Mouse (Mus musculus) lung, adult 2 months (tissue): ENCODE data around the gene F2rl1. TPM values are rescaled to one million over a fixed set of nuclear protein-coding genes. Genes with fewer than 3 reads are reported as not detected.
A peak's percentile ranks its signal among the peaks of the same experiment; 100 is the strongest.
"Not testable (repeated sequence)": the region's sequence is repeated elsewhere in the genome, so short reads cannot be mapped to it uniquely, and the experiment has no call there.

Source experiments
- DNase-seq: peaks from one replicate; pipeline ENCODE4 v3.0.0; 2022
- H3K4me1 ChIP-seq: fragments of 200-500 bp; 2 replicates; pipeline ENCODE4 v1.6.1; 2011; ENCODE audit warnings: low read length; ENCODE audit not compliant: control insufficient read depth, insufficient read depth
- H3K4me3 ChIP-seq: fragments of 200-500 bp; replicated peaks from 2 replicates; pipeline ENCODE3; 2011; ENCODE audit warnings: low read depth, mild to moderate bottlenecking, control low read depth, low read length; ENCODE audit errors: extremely low read depth
- CTCF ChIP-seq: fragments of 200-500 bp; IDR thresholded peaks from 2 replicates; pipeline ENCODE4 v1.5.1; 2011; ENCODE audit warnings: mild to moderate bottlenecking, low read length, control low read depth; ENCODE audit not compliant: insufficient read depth
- POLR2A ChIP-seq: fragments of 200-500 bp; IDR thresholded peaks from 2 replicates; pipeline ENCODE4 v1.6.1; 2011; ENCODE audit warnings: low read depth, mild to moderate bottlenecking, control low read depth, low read length, borderline replicate concordance; ENCODE audit errors: extremely low read depth
- WGBS: fragments of 180-500 bp; shearing (Covaris S2); methylation state at CpG from one replicate; pipeline ENCODE4 v1.1.7; 2018; 5-methylcytosine and 5-hydroxymethylcytosine counted together
- polyA plus RNA-seq: library from polyadenylated mRNA; depleted of rRNA; stranded (reverse); fragments of >200 nt; gene quantifications from 2 replicates; pipeline ENCODE4 v1.2.3, GENCODE M21; 2012

F2rl1 gene
- polyA plus RNA-seq, 1 experiment: 12.4 TPM

GRCm38 (mm10) chr13:95535026-95535425 lies 10.0 kb upstream of the F2rl1 start:
- Histone ChIP-seq H3K4me3 (no peak overlapping the region), H3K4me1 (peaks cover 2% of the 10 kb centered on the region; the same call in 1 of the 2 replicates)
- 28% methylated on average over 6 of the region's 6 CpGs for WGBS
- no peak for TF ChIP-seq CTCF
- TF ChIP-seq POLR2A: no peak
- DNase-seq: no peak

DNA sequence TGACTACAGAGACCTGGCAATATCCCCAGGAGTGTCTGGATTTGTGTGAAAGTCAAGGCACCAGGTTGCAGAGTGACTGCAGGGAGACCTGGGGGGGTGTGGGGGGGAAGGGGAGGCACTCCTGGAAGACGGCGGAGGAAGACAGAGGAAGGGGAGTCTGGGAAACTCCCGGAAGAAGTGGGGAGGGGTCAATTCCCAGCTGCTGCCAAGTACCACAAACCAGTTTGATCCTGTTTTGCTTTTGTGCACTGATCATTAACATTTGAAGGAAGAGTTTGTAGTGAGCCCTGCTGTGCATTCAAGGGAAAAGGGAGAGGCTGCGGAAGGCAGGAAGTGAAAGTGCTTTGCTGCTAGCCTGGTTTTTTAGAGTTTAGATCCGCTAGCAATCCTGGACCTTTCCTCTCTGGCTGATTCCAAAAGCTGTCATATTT lies 9.1 kb upstream of the F2rl1 start:
- H3K4me1 ChIP-seq: peaks cover 2% of the 10 kb centered on the region; the same call in 1 of the 2 replicates
- H3K4me3 ChIP-seq: no peak overlapping the region
- no peak for DNase-seq
- TF ChIP-seq CTCF: no peak
- no peak for TF ChIP-seq POLR2A
- WGBS: 5% methylated on average over 5 of the region's 5 CpGs

DNA sequence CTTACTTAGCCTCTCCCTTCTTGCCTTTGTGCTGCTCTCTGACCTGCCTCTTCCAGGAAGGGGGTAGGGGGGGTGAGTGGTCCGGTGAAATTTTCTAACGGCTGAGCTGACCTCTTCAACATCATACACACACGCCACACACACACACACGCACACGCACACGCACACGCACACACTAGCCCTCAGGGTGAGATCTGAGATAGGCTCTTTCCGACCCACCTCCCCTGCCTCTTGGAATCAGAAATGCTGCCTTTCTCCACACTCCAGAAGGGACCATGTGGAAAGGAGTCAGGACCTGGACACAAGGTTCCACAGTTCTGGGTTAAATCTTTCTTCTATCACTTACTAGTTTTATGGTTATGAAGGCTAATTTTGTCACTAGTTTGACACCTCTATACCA lies 8.6 kb upstream of the F2rl1 start:
- 53% methylated on average over 8 of the region's 8 CpGs for WGBS
- TF ChIP-seq POLR2A: no peak
- TF ChIP-seq CTCF: no peak
- no peak overlapping the region for H3K4me3 ChIP-seq
- peaks cover 2% of the 10 kb centered on the region; the same call in 1 of the 2 replicates for H3K4me1 ChIP-seq
- DNase-seq: no peak

- DNase-seq, H3K4me1 ChIP-seq, H3K4me3 ChIP-seq: not testable (repeated sequence)
- 80% methylated on average over 3 of the region's 5 CpGs for WGBS
Observed at GRCm38 (mm10) chr13:95533121-95533520, 8.1 kb upstream of the F2rl1 start.

- no peak for TF ChIP-seq POLR2A
- TF ChIP-seq CTCF: no peak
Observed at GRCm38 (mm10) chr13:95531273-95532045, 6.4 kb upstream of the F2rl1 start.

GRCm38 (mm10) chr13:95529246-95529645 lies 4.2 kb upstream of the F2rl1 start:
- TF ChIP-seq POLR2A: no peak
- Histone ChIP-seq H3K4me3 (no peak overlapping the region), H3K4me1 (peaks cover 2% of the 10 kb centered on the region; the same call in 1 of the 2 replicates)
- WGBS: 80% methylated on average over 2 of the region's 2 CpGs
- DNase-seq: no peak

More at GRCm38 (mm10) chr13:95531273-95532045, 6.4 kb upstream of the F2rl1 start:
- Histone ChIP-seq H3K4me1 (peaks cover 2% of the 10 kb centered on the region; the same call in 1 of the 2 replicates), H3K4me3 (no peak overlapping the region)
- DNase-seq: no peak
- whole genome bisulfite sequencing: 42% methylated on average over 9 of the region's 9 CpGs

DNA sequence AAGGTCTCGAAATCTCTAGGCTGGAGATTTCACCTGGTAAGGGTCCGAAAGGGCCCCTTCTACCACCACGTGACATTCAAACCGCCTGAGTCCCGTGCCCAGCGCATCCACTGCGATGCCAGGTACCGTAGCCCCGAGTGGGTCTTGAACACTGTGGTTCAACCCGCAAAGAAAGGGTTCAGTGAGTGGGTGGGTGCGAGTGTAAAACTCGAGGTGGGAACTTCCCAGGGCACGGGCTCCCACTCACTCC lies 678 bp downstream of the F2rl1 start:
- TF ChIP-seq CTCF (no peak), POLR2A (no peak)
- under 1% methylated on average over 13 of the region's 13 CpGs for WGBS
- DNase-seq: no peak
- Histone ChIP-seq H3K4me1 (peaks cover 3% of the 10 kb centered on the region; the same call in 1 of the 2 replicates), H3K4me3 (peak overlapping the region; percentile 68)

- WGBS: 16% methylated on average over 29 of the region's 29 CpGs
- Histone ChIP-seq H3K4me1 (peaks cover 3% of the 10 kb centered on the region; the same call in 1 of the 2 replicates), H3K4me3 (peak overlapping the region; percentile 68)
- peak; percentile 66 for DNase-seq
- TF ChIP-seq POLR2A: no peak
Observed at GRCm38 (mm10) chr13:95523659-95524423, 1.2 kb downstream of the F2rl1 start.

GRCm38 (mm10) chr13:95522176-95522575 lies 2.9 kb downstream of the F2rl1 start:
- Histone ChIP-seq H3K4me3 (no peak overlapping the region), H3K4me1 (peaks cover 3% of the 10 kb centered on the region; the same call in 1 of the 2 replicates)
- no peak for DNase-seq
- 78% methylated on average over 10 of the region's 10 CpGs for WGBS
- TF ChIP-seq POLR2A (no peak), CTCF (no peak)

GRCm38 (mm10) chr13:95521029-95521428 lies 4.0 kb downstream of the F2rl1 start:
- Histone ChIP-seq H3K4me3 (no peak overlapping the region), H3K4me1 (peaks cover 3% of the 10 kb centered on the region; the same call in 1 of the 2 replicates)
- no peak for TF ChIP-seq POLR2A
- TF ChIP-seq CTCF: no peak
- DNase-seq: no peak
- WGBS: 53% methylated on average over 6 of the region's 6 CpGs
